Mouse (Mus musculus) lung, embryonic 16.5 days (tissue): ENCODE data around the gene Vdac1. TPM values are rescaled to one million over a fixed set of nuclear protein-coding genes. Genes with fewer than 3 reads are reported as not detected.
A peak's percentile ranks its signal among the peaks of the same experiment; 100 is the strongest.

Experiments used
- ATAC-seq: fragments of 200-750 bp; cut with Nextera tagmentation; 2 replicates; pipeline ENCODE4 v1.8.0; 2017; ENCODE audit warnings: low read depth, mild to moderate bottlenecking, moderate library complexity
- H3K27ac ChIP-seq: fragments of 300-500 bp; sonication (generic); 2 replicates; pipeline ENCODE4 v1.5.1; 2014; ENCODE audit warnings: mild to moderate bottlenecking, control low read depth, low read length
- H3K27me3 ChIP-seq: fragments of 300-500 bp; sonication (generic); 2 replicates; pipeline ENCODE4 v1.6.1; 2014; ENCODE audit warnings: low read depth, low read length, mixed read lengths; ENCODE audit not compliant: control insufficient read depth, insufficient read depth
- H3K36me3 ChIP-seq: fragments of 300-500 bp; sonication (generic); 2 replicates; pipeline ENCODE4 v1.6.1; 2014; ENCODE audit warnings: low read length; ENCODE audit not compliant: control insufficient read depth, insufficient read depth
- H3K4me1 ChIP-seq: fragments of 300-500 bp; sonication (generic); replicated peaks from 2 replicates; pipeline ENCODE4 v1.6.1; 2014; ENCODE audit warnings: low read length, mixed read lengths; ENCODE audit not compliant: control insufficient read depth, insufficient read depth
- H3K4me2 ChIP-seq: fragments of 300-500 bp; sonication (generic); 2 replicates; pipeline ENCODE4 v1.6.1; 2014; ENCODE audit warnings: low read depth, low read length, control low read depth
- H3K4me3 ChIP-seq: fragments of 300-500 bp; sonication (generic); 2 replicates; pipeline ENCODE4 v1.5.1; 2014; ENCODE audit warnings: mild to moderate bottlenecking, low read length, control low read depth
- H3K9ac ChIP-seq: fragments of 300-500 bp; sonication (generic); 2 replicates; pipeline ENCODE4 v1.6.1; 2014; ENCODE audit warnings: low read length, control low read depth
- H3K9me3 ChIP-seq: fragments of 300-500 bp; sonication (generic); 2 replicates; pipeline ENCODE4 v1.6.1; 2016; ENCODE audit warnings: low read length; ENCODE audit not compliant: control insufficient read depth
- WGBS: fragments of 180-500 bp; shearing (Covaris S2); extraction: QIAGEN DNeasy Blood & Tissue Kit; methylation state at CpG from one replicate; pipeline ENCODE4 v1.1.7; 2014; 5-methylcytosine and 5-hydroxymethylcytosine counted together
- polyA plus RNA-seq: library from polyadenylated mRNA; unstranded; fragments of >200 nt; fragmentation: Nextera tagmentation; extraction: Ambion mirVana; gene quantifications from 2 replicates; pipeline ENCODE4 v1.2.1, GENCODE M21; 2015

Gene Vdac1
- polyA plus RNA-seq, 1 experiment from 2014 or later: 264 TPM

GRCm38 (mm10) chr11:52395940-52396596, 35.4 kb downstream of the Vdac1 start, which contains the start of gene 9530068E07Rik:
TSS of gene 9530068E07Rik (plus strand) at chr11:52396428.
- Histone ChIP-seq H3K4me2 (peak within 1 kb of the TSS; percentile 62), H3K4me1 (peaks cover 2% of the 10 kb centered on the region), H3K27me3 (no peaks in the 10 kb centered on the region), H3K4me3 (peak within 1 kb of the TSS; percentile 91), H3K9ac (peak within 1 kb of the TSS; percentile 97), H3K27ac (peak within 1 kb of the TSS; percentile 92), H3K9me3 (no peaks in the 10 kb centered on the region), H3K36me3 (0 out of 2 replicates have a peak, but pooled peaks cover 2% of the 10 kb centered on the region)
- peak; percentile 97 for ATAC-seq
- under 1% methylated on average over 38 of the region's 38 CpGs for WGBS

- peak overlapping the region; percentile 91 for H3K4me3 ChIP-seq
- peak; percentile 77 for ATAC-seq
- peak overlapping the region; percentile 62 for H3K4me2 ChIP-seq
- peaks cover 2% of the 10 kb centered on the region for H3K4me1 ChIP-seq
- no peaks in the 10 kb centered on the region for H3K9me3 ChIP-seq
- H3K27ac ChIP-seq: peak overlapping the region; percentile 92
- H3K36me3 ChIP-seq: 0 out of 2 replicates have a peak, but pooled peaks cover 2% of the 10 kb centered on the region
- no peaks in the 10 kb centered on the region for H3K27me3 ChIP-seq
- H3K9ac ChIP-seq: peak overlapping the region; percentile 97
- under 1% methylated on average over 32 of the region's 33 CpGs for WGBS
These were observed 36.0 kb downstream of the Vdac1 start for GRCm38 (mm10) chr11:52396597-52397188.

DNA sequence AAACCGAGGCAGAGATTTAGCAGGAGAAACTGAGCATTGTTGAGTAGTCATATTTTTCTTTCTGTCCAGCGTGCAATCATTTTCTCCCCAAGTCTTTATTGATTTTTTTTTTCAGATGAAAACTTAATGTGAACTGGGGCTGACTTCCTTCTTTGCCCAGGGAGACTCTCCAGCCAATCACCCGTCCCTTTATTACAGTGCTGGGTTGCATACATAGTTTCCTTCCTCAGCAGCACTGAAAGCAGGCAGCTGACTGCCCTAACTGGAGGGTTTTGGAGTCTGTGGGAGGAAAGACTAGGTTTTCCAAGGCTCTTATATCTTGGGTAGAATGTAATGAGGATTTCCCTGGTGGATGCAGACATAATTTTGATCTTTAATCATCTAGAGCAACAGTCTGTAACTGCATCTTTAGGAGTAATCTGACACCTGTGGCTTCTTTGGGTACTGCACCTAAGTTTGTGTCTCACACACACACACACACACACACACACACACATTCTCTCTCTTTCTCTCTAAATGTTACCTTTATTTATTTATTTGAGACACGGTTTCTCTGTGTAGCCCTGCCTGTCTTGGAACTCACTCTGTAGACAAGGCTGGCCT, 36.8 kb downstream of the Vdac1 start:
- peak overlapping the region; percentile 62 for H3K4me2 ChIP-seq
- 82% methylated on average over 4 of the region's 4 CpGs for WGBS
- H3K4me1 ChIP-seq: peaks cover 2% of the 10 kb centered on the region
- ATAC-seq: no peak
- no peak overlapping the region for H3K27ac ChIP-seq
- no peaks in the 10 kb centered on the region for H3K27me3 ChIP-seq
- no peaks in the 10 kb centered on the region for H3K36me3 ChIP-seq
- H3K9me3 ChIP-seq: no peaks in the 10 kb centered on the region
- H3K4me3 ChIP-seq: peak overlapping the region; percentile 91
- H3K9ac ChIP-seq: peak overlapping the region; percentile 97

DNA sequence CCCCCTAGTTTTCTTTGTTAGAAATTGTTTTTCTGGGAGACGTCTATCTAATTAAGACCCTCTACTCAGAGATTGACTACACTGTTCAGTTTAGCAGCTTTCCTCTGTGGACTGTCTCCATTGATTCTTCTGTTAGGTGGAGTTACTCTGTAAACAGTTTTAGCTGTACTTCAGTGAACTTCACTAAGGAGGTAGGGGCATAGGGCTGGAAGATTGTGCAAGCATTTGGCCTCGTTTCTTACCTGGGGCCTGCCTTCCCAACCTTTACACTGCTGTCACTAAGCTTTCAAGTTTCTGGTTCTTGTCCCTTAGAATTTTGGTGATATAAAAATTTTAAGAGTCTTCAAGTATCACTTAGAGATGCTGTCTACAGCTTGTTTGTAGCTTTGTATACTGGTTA, 40.8 kb downstream of the Vdac1 start:
- Histone ChIP-seq H3K4me1 (no peaks in the 10 kb centered on the region; the same call in 1 of the 2 replicates), H3K9ac (no peak overlapping the region), H3K27ac (no peak overlapping the region), H3K4me3 (no peak overlapping the region), H3K9me3 (no peaks in the 10 kb centered on the region), H3K27me3 (no peaks in the 10 kb centered on the region), H3K4me2 (no peak overlapping the region), H3K36me3 (peaks cover 22% of the 10 kb centered on the region)
- WGBS: 57% methylated on average over 2 of the region's 2 CpGs
- ATAC-seq: no peak

GRCm38 (mm10) chr11:52402566-52402965, 41.9 kb downstream of the Vdac1 start:
- Histone ChIP-seq H3K36me3 (peaks cover 28% of the 10 kb centered on the region), H3K9ac (no peak overlapping the region)

GRCm38 (mm10) chr11:52404209-52404608, 43.5 kb downstream of the Vdac1 start:
- no peak overlapping the region for H3K4me3 ChIP-seq
- peaks cover 41% of the 10 kb centered on the region for H3K36me3 ChIP-seq
- no peak overlapping the region for H3K9ac ChIP-seq
- ATAC-seq: no peak
- 79% methylated on average over 5 of the region's 5 CpGs for WGBS
- no peak overlapping the region for H3K27ac ChIP-seq
- no peaks in the 10 kb centered on the region for H3K9me3 ChIP-seq
- no peaks in the 10 kb centered on the region; the same call in 1 of the 2 replicates for H3K4me1 ChIP-seq
- H3K4me2 ChIP-seq: no peak overlapping the region
- H3K27me3 ChIP-seq: no peaks in the 10 kb centered on the region

More at GRCm38 (mm10) chr11:52402566-52402965, 41.9 kb downstream of the Vdac1 start:
- H3K4me3 ChIP-seq: no peak overlapping the region
- no peaks in the 10 kb centered on the region for H3K27me3 ChIP-seq
- H3K4me1 ChIP-seq: no peaks in the 10 kb centered on the region; the same call in 1 of the 2 replicates
- no peak overlapping the region for H3K27ac ChIP-seq
- WGBS: 46% methylated on average over 1 of the region's 1 CpGs
- no peak for ATAC-seq
- H3K9me3 ChIP-seq: no peaks in the 10 kb centered on the region
- no peak overlapping the region for H3K4me2 ChIP-seq

DNA sequence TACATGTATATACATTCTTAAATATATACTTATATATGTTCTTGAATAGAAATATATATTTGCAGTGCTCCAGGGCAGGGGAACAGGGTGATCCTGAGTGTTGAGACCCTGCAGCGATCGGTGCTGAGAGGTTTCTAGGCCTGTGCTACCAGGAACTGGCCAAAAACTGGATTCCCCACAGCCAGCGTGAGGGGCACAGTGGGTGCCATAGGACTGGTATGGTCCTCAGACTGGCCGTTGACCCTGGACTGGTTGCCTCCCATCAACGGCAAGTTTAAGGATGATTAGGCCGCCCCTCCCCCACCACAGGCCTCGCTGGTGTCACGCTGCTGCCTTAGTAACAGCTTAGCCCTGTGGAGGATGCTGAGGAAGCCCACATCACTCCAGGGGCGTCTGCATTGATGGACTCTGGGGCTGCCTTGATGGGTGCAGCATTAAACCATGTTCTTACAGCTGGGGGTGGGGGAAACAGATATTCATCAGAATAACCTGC, 44.6 kb downstream of the Vdac1 start:
- no peak for ATAC-seq
- Histone ChIP-seq H3K9me3 (no peaks in the 10 kb centered on the region), H3K27me3 (no peaks in the 10 kb centered on the region), H3K36me3 (peaks cover 41% of the 10 kb centered on the region), H3K4me2 (no peak overlapping the region), H3K27ac (no peak overlapping the region), H3K4me3 (no peak overlapping the region), H3K4me1 (no peaks in the 10 kb centered on the region; the same call in 1 of the 2 replicates), H3K9ac (no peak overlapping the region)
- 76% methylated on average over 9 of the region's 9 CpGs for WGBS

GRCm38 (mm10) chr11:52409316-52409715, 48.7 kb downstream of the Vdac1 start:
- no peak overlapping the region for H3K4me2 ChIP-seq
- no peaks in the 10 kb centered on the region for H3K4me1 ChIP-seq
- no peak overlapping the region for H3K4me3 ChIP-seq
- 48% methylated on average over 5 of the region's 5 CpGs for WGBS
- peaks cover 28% of the 10 kb centered on the region for H3K36me3 ChIP-seq
- H3K27me3 ChIP-seq: no peaks in the 10 kb centered on the region
- peak; percentile 31; the same call in 1 of the 2 replicates for ATAC-seq
- H3K9me3 ChIP-seq: no peaks in the 10 kb centered on the region
- no peak overlapping the region for H3K9ac ChIP-seq
- H3K27ac ChIP-seq: no peak overlapping the region

DNA sequence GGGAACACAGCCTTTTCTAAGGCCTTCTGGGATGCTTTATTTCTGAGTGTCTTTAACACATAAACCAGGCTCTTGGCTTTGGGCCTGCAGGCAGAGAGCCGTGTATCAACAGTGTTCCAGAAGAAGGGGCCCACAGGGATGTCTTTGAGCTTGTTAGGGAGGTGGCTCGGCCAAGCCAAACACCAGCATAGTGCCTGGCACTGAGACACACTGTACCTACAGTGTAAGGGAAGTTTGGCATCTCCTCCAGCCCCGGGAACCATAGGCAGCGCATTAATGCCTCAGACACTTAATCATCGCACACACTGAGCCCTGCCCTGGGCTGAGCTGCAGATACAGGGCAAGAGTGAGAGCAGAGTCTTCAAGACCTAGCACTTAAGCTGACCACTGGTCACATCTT, 57.7 kb downstream of the Vdac1 start:
- Histone ChIP-seq H3K4me1 (no peaks in the 10 kb centered on the region), H3K36me3 (no peaks in the 10 kb centered on the region), H3K9ac (no peak overlapping the region), H3K9me3 (no peaks in the 10 kb centered on the region), H3K4me3 (no peak overlapping the region), H3K4me2 (no peak overlapping the region), H3K27me3 (no peaks in the 10 kb centered on the region), H3K27ac (no peak overlapping the region)
- ATAC-seq: no peak
- 72% methylated on average over 5 of the region's 5 CpGs for WGBS
